Mouse (Mus musculus) hematopoietic multipotent progenitor cell, adult 10-12 weeks (in vitro differentiated cells): ENCODE data around the gene AA467197. TPM values are rescaled to one million over a fixed set of nuclear protein-coding genes. Genes with fewer than 3 reads are reported as not detected.

Source experiments
- polyA plus RNA-seq: library from polyadenylated mRNA; stranded (reverse); fragments of >175 nt; gene quantifications from 2 replicates; pipeline ENCODE4 v1.2.3, GENCODE M21; 2012; ENCODE audit warnings: low replicate concordance

The AA467197 gene
- polyA plus RNA-seq, result 0.36 and 0.42 TPM in 2 replicates

DNA sequence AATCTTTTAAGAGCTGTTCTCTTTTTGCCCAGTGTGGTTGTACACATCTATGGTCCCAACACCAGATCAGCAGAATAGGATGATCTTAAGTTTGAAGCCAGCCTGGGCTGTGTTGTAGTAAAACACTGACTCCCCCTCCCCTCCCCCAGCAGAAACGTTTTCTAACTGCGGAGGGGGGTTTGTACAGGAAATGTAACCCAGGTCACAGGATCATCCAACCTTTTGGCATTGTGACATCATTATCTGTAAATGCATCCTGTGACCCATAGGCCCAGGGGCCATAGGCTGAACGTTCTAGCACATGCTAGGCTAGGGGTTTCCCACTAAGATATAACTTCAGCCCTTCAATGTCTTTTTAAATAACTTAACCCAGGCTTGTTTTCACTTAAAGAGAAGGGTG, at the start of gene AA467197:
AA467197 (plus strand) TSS at position 301 of the 400 bp plus-strand sequence.

GRCm38 (mm10) chr2:122610746-122611653, 25.8 kb upstream of the AA467197 start, which contains the start of gene Gatm:
Gene Gatm (minus strand): TSS chr2:122611303.

Other genes starting within 250 kb of the AA467197 start
- gene Slc28a2, start 210.5 kb upstream of the AA467197 start, polyA plus RNA-seq, result 1.9 and 2.8 TPM in 2 replicates
- 0.16 and 2.3 TPM in 2 replicates for gene Gm14085, start 152.0 kb upstream of the AA467197 start, polyA plus RNA-seq
- gene Gatm, start 25.7 kb upstream of the AA467197 start, polyA plus RNA-seq, result 7.7 and 10.3 TPM in 2 replicates
- gene Slc30a4, start 65.7 kb downstream of the AA467197 start, polyA plus RNA-seq, result 4.1 TPM in 2 replicates
- gene Bloc1s6, start 101.5 kb downstream of the AA467197 start, polyA plus RNA-seq, result 16.6 and 18.3 TPM in 2 replicates
- 1.9 and 11.3 TPM in 2 replicates for gene Sqor, start 128.3 kb downstream of the AA467197 start, polyA plus RNA-seq